Mouse (Mus musculus) lung, adult 2 months (tissue): ENCODE data around the gene Pnpla8. TPM values are rescaled to one million over a fixed set of nuclear protein-coding genes. Genes with fewer than 3 reads are reported as not detected.

ENCODE experiments used
- DNase-seq: peaks from one replicate; pipeline ENCODE4 v3.0.0; 2022
- H3K4me1 ChIP-seq: fragments of 200-500 bp; 2 replicates; pipeline ENCODE4 v1.6.1; 2011; ENCODE audit warnings: low read length; ENCODE audit not compliant: control insufficient read depth, insufficient read depth
- H3K4me3 ChIP-seq: fragments of 200-500 bp; replicated peaks from 2 replicates; pipeline ENCODE3; 2011; ENCODE audit warnings: low read depth, mild to moderate bottlenecking, control low read depth, low read length; ENCODE audit errors: extremely low read depth
- CTCF ChIP-seq: fragments of 200-500 bp; IDR thresholded peaks from 2 replicates; pipeline ENCODE4 v1.5.1; 2011; ENCODE audit warnings: mild to moderate bottlenecking, low read length, control low read depth; ENCODE audit not compliant: insufficient read depth
- POLR2A ChIP-seq: fragments of 200-500 bp; IDR thresholded peaks from 2 replicates; pipeline ENCODE4 v1.6.1; 2011; ENCODE audit warnings: low read depth, mild to moderate bottlenecking, control low read depth, low read length, borderline replicate concordance; ENCODE audit errors: extremely low read depth
- WGBS: fragments of 180-500 bp; shearing (Covaris S2); methylation state at CpG from one replicate; pipeline ENCODE4 v1.1.7; 2018; 5-methylcytosine and 5-hydroxymethylcytosine counted together
- polyA plus RNA-seq: library from polyadenylated mRNA; depleted of rRNA; stranded (reverse); fragments of >200 nt; gene quantifications from 2 replicates; pipeline ENCODE4 v1.2.3, GENCODE M21; 2012

The Pnpla8 gene
- polyA plus RNA-seq, 1 experiment: 17.3 TPM

- Histone ChIP-seq H3K4me1 (peaks cover 2% of the 10 kb centered on the region; the same call in 1 of the 2 replicates), H3K4me3 (no peak overlapping the region)
- WGBS: 78% methylated on average over 5 of the region's 5 CpGs
- TF ChIP-seq POLR2A (no peak), CTCF (no peak)
- no peak for DNase-seq
Measured at GRCm38 (mm10) chr12:44304869-44305268, 83.7 kb downstream of the Pnpla8 start.

GRCm38 (mm10) chr12:44308221-44308620 lies 87.1 kb downstream of the Pnpla8 start:
- Histone ChIP-seq H3K4me3 (no peak overlapping the region), H3K4me1 (no peaks in the 10 kb centered on the region)
- TF ChIP-seq POLR2A (no peak), CTCF (no peak)
- no peak for DNase-seq
- WGBS: 87% methylated on average over 3 of the region's 3 CpGs

GRCm38 (mm10) chr12:44315212-44315611 lies 94.0 kb downstream of the Pnpla8 start:
- DNase-seq: no peak
- 89% methylated on average over 2 of the region's 2 CpGs for WGBS
- H3K4me1 ChIP-seq: no peaks in the 10 kb centered on the region
- no peak for TF ChIP-seq POLR2A
- TF ChIP-seq CTCF: no peak
- no peak overlapping the region for H3K4me3 ChIP-seq

- DNase-seq: no peak
- TF ChIP-seq CTCF (no peak), POLR2A (no peak)
- Histone ChIP-seq H3K4me1 (peaks cover 1% of the 10 kb centered on the region; the same call in 1 of the 2 replicates), H3K4me3 (no peak overlapping the region)
Measured at GRCm38 (mm10) chr12:44325091-44325490, 103.9 kb downstream of the Pnpla8 start.

- no peak overlapping the region for H3K4me3 ChIP-seq
- H3K4me1 ChIP-seq: peaks cover 3% of the 10 kb centered on the region; the same call in 1 of the 2 replicates
- WGBS: 45% methylated on average over 6 of the region's 6 CpGs
- no peak for DNase-seq
- TF ChIP-seq CTCF (no peak), POLR2A (no peak)
Measured at GRCm38 (mm10) chr12:44327452-44327851, 106.3 kb downstream of the Pnpla8 start.

- peak within 1 kb of the TSS; percentile 73 for H3K4me3 ChIP-seq
- WGBS: 5% methylated on average over 74 of the region's 74 CpGs
- TF ChIP-seq CTCF: no peak
- TF ChIP-seq POLR2A: no peak
- H3K4me1 ChIP-seq: peaks cover 3% of the 10 kb centered on the region; the same call in 1 of the 2 replicates
- peak; percentile 22 for DNase-seq
Measured at GRCm38 (mm10) chr12:44328381-44329315, 107.5 kb downstream of the Pnpla8 start, which contains the start of gene Nrcam. TSS of gene Nrcam (plus strand) at chr12:44328885.

GRCm38 (mm10) chr12:44329316-44330215 lies 108.4 kb downstream of the Pnpla8 start:
- DNase-seq: peak; percentile 10
- TF ChIP-seq CTCF: no peak
- TF ChIP-seq POLR2A: no peak

GRCm38 (mm10) chr12:44330216-44330719 lies 109.1 kb downstream of the Pnpla8 start:
- TF ChIP-seq CTCF (no peak), POLR2A (no peak)
- peaks cover 3% of the 10 kb centered on the region; the same call in 1 of the 2 replicates for H3K4me1 ChIP-seq
- DNase-seq: no peak
- WGBS: 7% methylated on average over 9 of the region's 9 CpGs
- H3K4me3 ChIP-seq: peak overlapping the region; percentile 11

More at GRCm38 (mm10) chr12:44329316-44330215, 108.4 kb downstream of the Pnpla8 start:
- H3K4me3 ChIP-seq: peak overlapping the region; percentile 73
- WGBS: under 1% methylated on average over 61 of the region's 61 CpGs
- H3K4me1 ChIP-seq: peaks cover 3% of the 10 kb centered on the region; the same call in 1 of the 2 replicates

- 80% methylated on average over 2 of the region's 2 CpGs for WGBS
- Histone ChIP-seq H3K4me3 (no peak overlapping the region), H3K4me1 (no peaks in the 10 kb centered on the region)
- no peak for DNase-seq
- TF ChIP-seq CTCF (no peak), POLR2A (no peak)
Measured at GRCm38 (mm10) chr12:44337136-44337640, 116.0 kb downstream of the Pnpla8 start.
